Mouse (Mus musculus): ENCODE results near the gene Pdcl2.

GRCm38 (mm10) chr5:76337100-76337499 lies 6.1 kb upstream of the Pdcl2 start:
- TF ChIP-seq POLR2A (IDR thresholded peaks at IDR 0.05; ENCODE audit: low read depth, low read length) = no peak
- TF ChIP-seq CTCF (conservative IDR thresholded peaks at IDR 0.05; ENCODE audit: insufficient read depth, insufficient read length, low read depth, low read length) = no peak

Data from kidney, adult 2 months (tissue).